10 mouse cellular contexts compared by ENCODE assay signal in the genomic region with DNA sequence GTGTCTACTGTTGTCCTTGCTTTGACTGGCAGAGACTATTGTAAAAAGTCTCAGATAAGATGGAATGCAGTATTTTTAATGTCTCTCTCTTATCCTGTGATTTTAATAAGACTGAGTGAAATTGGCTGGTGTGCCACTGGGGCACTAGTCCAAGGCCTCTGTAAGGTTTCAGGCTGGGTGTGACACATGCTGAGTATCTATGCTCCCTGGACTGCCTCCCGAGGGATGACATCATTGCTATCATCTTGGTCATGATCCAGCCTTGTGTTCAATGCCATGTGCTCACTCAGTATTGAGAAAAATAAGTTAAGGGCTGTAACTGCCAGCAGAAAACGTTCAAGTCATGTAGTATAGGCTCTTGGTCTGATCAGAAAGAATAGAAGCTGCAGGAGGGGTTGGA. TPM values are rescaled to one million over a fixed set of nuclear protein-coding genes. Genes with fewer than 3 reads are reported as not detected.
A peak's percentile ranks its signal among the peaks of the same experiment; 100 is the strongest.
DNase-seq lines count a peak whose midpoint lies in the region; ATAC-seq and TF ChIP-seq lines count a peak whose summit lies in the region.
"Had no signal": no experiment of that assay in that cellular context is flagged by ENCODE, and none has a peak within 500 bp of the region (broad histone marks: within the 10 kb centered on the region; RNA-seq: fewer than 3 reads in every experiment).

No protein-coding gene starts in this region.

- H3K27ac ChIP-seq in neural tube, embryonic 14.5 days (ENCODE audit: low read depth, low read length) = no peak overlapping the region
- H3K27ac ChIP-seq in neural tube, embryonic 15.5 days (replicated peaks) = no peak overlapping the region
- no peak overlapping the region for H3K27ac ChIP-seq in cerebellum, adult 2 months (ENCODE audit: insufficient read depth, low read length)
- peak overlapping the region; percentile 56 for H3K27ac ChIP-seq in heart, embryonic 16.5 days (ENCODE audit: low read length)
- H3K27ac ChIP-seq in intestine, embryonic 16.5 days (ENCODE audit: low read length) = no peak overlapping the region; the same call in 1 of the 2 replicates
- H3K27ac ChIP-seq: kidney, postnatal 0 days had no signal

- H3K4me2 ChIP-seq in neural tube, embryonic 14.5 days (ENCODE audit: low read depth, low read length) = no peak overlapping the region
- H3K4me2 ChIP-seq in neural tube, embryonic 15.5 days = no peak overlapping the region
- H3K4me2 ChIP-seq in heart, embryonic 16.5 days (ENCODE audit: low read depth, low read length) = no peak overlapping the region
- H3K4me2 ChIP-seq in intestine, embryonic 16.5 days (ENCODE audit: low read depth, low read length) = no peak overlapping the region

- H3K36me3 ChIP-seq in neural tube, embryonic 14.5 days (ENCODE audit: control insufficient read depth, insufficient read depth, low read length) = peaks cover 4% of the 10 kb centered on the region; the same call in 1 of the 2 replicates
- peaks cover 8% of the 10 kb centered on the region for H3K36me3 ChIP-seq in neural tube, embryonic 15.5 days
- H3K36me3 ChIP-seq in heart, embryonic 16.5 days (ENCODE audit: control insufficient read depth, insufficient read depth) = peaks cover 10% of the 10 kb centered on the region
- H3K36me3 ChIP-seq in intestine, embryonic 16.5 days (ENCODE audit: control insufficient read depth, insufficient read depth, low read length) = no peaks in the 10 kb centered on the region

- peak; percentile 70 to 81 for DNase-seq in cerebellum, adult 2 months
- DNase-seq in lung, postnatal 25 days (ENCODE audit: low spot score) = peak; percentile 54
- DNase-seq in kidney, postnatal 14 days = no peak
- no peak for DNase-seq in right cerebral cortex, postnatal 36 days (ENCODE audit: low spot score in 2 of 2)

- peak; percentile 33; the same call in 1 of the 2 replicates for ATAC-seq in neural tube, embryonic 14.5 days (ENCODE audit: low read depth)
- ATAC-seq in neural tube, embryonic 15.5 days (ENCODE audit: low FRiP score) = no peak
- peak; percentile 83 for ATAC-seq in heart, embryonic 16.5 days (replicated peaks; ENCODE audit: extremely low read depth, insufficient read depth, low FRiP score)
- ATAC-seq in intestine, embryonic 16.5 days = no peak

- no peak for TF ChIP-seq POLR2A in cerebellum, adult 2 months (IDR thresholded peaks at IDR 0.05; ENCODE audit: borderline replicate concordance, insufficient read depth, low read length)

- WGBS in neural tube, embryonic 14.5 days = 58% methylated on average over 2 of the region's 2 CpGs
- whole genome bisulfite sequencing in neural tube, embryonic 15.5 days = 60% methylated on average over 2 of the region's 2 CpGs
- WGBS in cerebellum, adult 2 months = 1% methylated on average over 2 of the region's 2 CpGs
- 20% methylated on average over 2 of the region's 2 CpGs for whole genome bisulfite sequencing in heart, embryonic 16.5 days
- 58% methylated on average over 2 of the region's 2 CpGs for WGBS in intestine, embryonic 16.5 days

- H3K27me3 ChIP-seq in neural tube, embryonic 14.5 days (ENCODE audit: control insufficient read depth, insufficient read depth, low read length) = no peaks in the 10 kb centered on the region
- no peaks in the 10 kb centered on the region for H3K27me3 ChIP-seq in neural tube, embryonic 15.5 days (replicated peaks)
- no peaks in the 10 kb centered on the region for H3K27me3 ChIP-seq in cerebellum, adult 2 months (ENCODE audit: control insufficient read depth, insufficient read depth, low read length)
- no peaks in the 10 kb centered on the region for H3K27me3 ChIP-seq in heart, embryonic 16.5 days (ENCODE audit: control insufficient read depth, insufficient read depth, low read length)
- H3K27me3 ChIP-seq in intestine, embryonic 16.5 days (replicated peaks; ENCODE audit: control insufficient read depth, insufficient read depth, low read length) = no peaks in the 10 kb centered on the region

- H3K4me3 ChIP-seq in neural tube, embryonic 14.5 days (ENCODE audit: low read depth, low read length) = no peak overlapping the region
- no peak overlapping the region for H3K4me3 ChIP-seq in neural tube, embryonic 15.5 days (replicated peaks)
- H3K4me3 ChIP-seq in cerebellum, adult 2 months (replicated peaks; ENCODE audit: insufficient read depth, low read depth, low read length) = no peak overlapping the region
- no peak overlapping the region for H3K4me3 ChIP-seq in heart, embryonic 16.5 days (ENCODE audit: low read length)
- no peak overlapping the region for H3K4me3 ChIP-seq in intestine, embryonic 16.5 days (ENCODE audit: low read length)

- peaks cover 14% of the 10 kb centered on the region for H3K4me1 ChIP-seq in neural tube, embryonic 14.5 days (ENCODE audit: control insufficient read depth, insufficient read depth, low read length)
- peaks cover 30% of the 10 kb centered on the region for H3K4me1 ChIP-seq in neural tube, embryonic 15.5 days
- H3K4me1 ChIP-seq in cerebellum, adult 2 months (ENCODE audit: control insufficient read depth, insufficient read depth, low read length) = peaks cover 6% of the 10 kb centered on the region
- H3K4me1 ChIP-seq in heart, embryonic 16.5 days (ENCODE audit: control insufficient read depth, insufficient read depth, low read length) = peaks cover 25% of the 10 kb centered on the region
- H3K4me1 ChIP-seq in intestine, embryonic 16.5 days (ENCODE audit: control insufficient read depth, insufficient read depth, low read length) = no peaks in the 10 kb centered on the region

- H3K9ac ChIP-seq in neural tube, embryonic 14.5 days (replicated peaks; ENCODE audit: low read depth, low read length) = no peak overlapping the region
- H3K9ac ChIP-seq in neural tube, embryonic 15.5 days (replicated peaks) = no peak overlapping the region
- no peak overlapping the region for H3K9ac ChIP-seq in heart, embryonic 16.5 days (ENCODE audit: low read length)
- H3K9ac ChIP-seq in intestine, embryonic 16.5 days (ENCODE audit: low read depth, low read length) = no peak overlapping the region

- TF ChIP-seq CTCF in cerebellum, adult 2 months (IDR thresholded peaks at IDR 0.05; ENCODE audit: borderline replicate concordance, insufficient read depth, low read depth, low read length) = no peak

- H3K9me3 ChIP-seq in neural tube, embryonic 14.5 days (ENCODE audit: control insufficient read depth, low read length) = no peaks in the 10 kb centered on the region
- no peaks in the 10 kb centered on the region for H3K9me3 ChIP-seq in neural tube, embryonic 15.5 days (replicated peaks)
- no peaks in the 10 kb centered on the region for H3K9me3 ChIP-seq in heart, embryonic 16.5 days (replicated peaks; ENCODE audit: control insufficient read depth, low read length)
- no peaks in the 10 kb centered on the region for H3K9me3 ChIP-seq in intestine, embryonic 16.5 days (ENCODE audit: control insufficient read depth, low read length)

RNA-seq across cellular contexts. Expression of a gene that starts 38.9 kb away (rescaled TPM):
- polyA plus RNA-seq in neural tube, embryonic 14.5 days (2014; fragmentation: Nextera tagmentation; extraction: Ambion mirVana) = not detected in 2 replicates
- polyA plus RNA-seq in neural tube, embryonic 15.5 days (2015; fragmentation: Nextera tagmentation; extraction: Ambion mirVana) = not detected in 2 replicates
- not detected in 2 replicates for polyA plus RNA-seq in cerebellum, adult 2 months (2012; rRNA removed)
- polyA plus RNA-seq in heart, embryonic 16.5 days (2015; fragmentation: Nextera tagmentation; extraction: Ambion mirVana) = not detected in 2 replicates
- polyA plus RNA-seq in intestine, embryonic 16.5 days (2015; fragmentation: Nextera tagmentation; extraction: Ambion mirVana) = not detected in 2 replicates
- polyA plus RNA-seq: kidney, postnatal 0 days; neural tube, embryonic 11.5 days had no signal

Comparison
In these comparisons a context has a peak if more than half of its experiments do, and no peak if none do; other contexts are left out.
1. ATAC-seq: peak in neural tube, embryonic 14.5 days (single experiment) and heart, embryonic 16.5 days (single experiment); none in neural tube, embryonic 15.5 days (single experiment) and intestine, embryonic 16.5 days (single experiment).
2. DNase-seq: peak in cerebellum, adult 2 months (2 of 2) and lung, postnatal 25 days (single experiment); none in kidney, postnatal 14 days (single experiment) and right cerebral cortex, postnatal 36 days (0 of 2).